Mouse (Mus musculus): ENCODE data around the gene Pdx1. TPM values are rescaled to one million over a fixed set of nuclear protein-coding genes. Genes with fewer than 3 reads are reported as not detected.
A peak's percentile ranks its signal among the peaks of the same experiment; 100 is the strongest.

The Pdx1 gene
- polyA plus RNA-seq, 1 experiment from 2014 or later: not detected

- Histone ChIP-seq H3K36me3 (no peaks in the 10 kb centered on the region), H3K27me3 (ENCODE audit: low read depth, poor library complexity, severe bottlenecking) (peaks cover 100% of the 10 kb centered on the region), H3K4me1 (peaks cover 64% of the 10 kb centered on the region), H3K27ac (peak overlapping the region; percentile 7; the same call in 1 of the 2 replicates), H3K4me3 (peak overlapping the region; percentile 40), H3K9me3 (replicated peaks) (no peaks in the 10 kb centered on the region)
- peak; percentile 67 for DNase-seq (ENCODE audit: low spot score)
- WGBS: under 1% methylated on average over 58 of the region's 58 CpGs
Observed at GRCm38 (mm10) chr5:147305856-147306637, 36.3 kb downstream of the Pdx1 start.

- no peaks in the 10 kb centered on the region for H3K9me3 ChIP-seq (replicated peaks)
- under 1% methylated on average over 63 of the region's 63 CpGs for WGBS
- peak; percentile 71 for DNase-seq (ENCODE audit: low spot score)
- H3K36me3 ChIP-seq: no peaks in the 10 kb centered on the region
- H3K4me3 ChIP-seq: peak within 1 kb of the TSS; percentile 40
- peaks cover 58% of the 10 kb centered on the region for H3K4me1 ChIP-seq
- H3K27me3 ChIP-seq (ENCODE audit: low read depth, poor library complexity, severe bottlenecking): peaks cover 100% of the 10 kb centered on the region
- 0 out of 2 replicates have a peak within 1 kb of the TSS, but pooled peaks have one; percentile 7 for H3K27ac ChIP-seq
Observed at GRCm38 (mm10) chr5:147306638-147307397, 37.1 kb downstream of the Pdx1 start, which contains the start of gene Cdx2. Gene Cdx2 (minus strand): TSS chr5:147307270.

- Histone ChIP-seq H3K36me3 (no peaks in the 10 kb centered on the region), H3K9me3 (replicated peaks) (no peaks in the 10 kb centered on the region), H3K27ac (no peak overlapping the region), H3K4me1 (peaks cover 56% of the 10 kb centered on the region), H3K4me3 (no peak overlapping the region), H3K27me3 (ENCODE audit: low read depth, poor library complexity, severe bottlenecking) (peaks cover 100% of the 10 kb centered on the region)
- 0% methylated on average over 12 of the region's 12 CpGs for WGBS
- peak; percentile 53 for DNase-seq (ENCODE audit: low spot score)
Observed at GRCm38 (mm10) chr5:147307398-147307785, 37.6 kb downstream of the Pdx1 start.

- Histone ChIP-seq H3K9me3 (replicated peaks) (no peaks in the 10 kb centered on the region), H3K27me3 (ENCODE audit: low read depth, poor library complexity, severe bottlenecking) (peaks cover 100% of the 10 kb centered on the region), H3K36me3 (no peaks in the 10 kb centered on the region), H3K4me1 (peaks cover 56% of the 10 kb centered on the region), H3K4me3 (no peak overlapping the region), H3K27ac (no peak overlapping the region)
- WGBS: 12% methylated on average over 9 of the region's 9 CpGs
- no peak for DNase-seq (ENCODE audit: low spot score)
Observed at GRCm38 (mm10) chr5:147308451-147308850, 38.7 kb downstream of the Pdx1 start.

- no peak for DNase-seq (ENCODE audit: low spot score)
- Histone ChIP-seq H3K36me3 (no peaks in the 10 kb centered on the region), H3K4me1 (peaks cover 48% of the 10 kb centered on the region), H3K27ac (no peak overlapping the region), H3K9me3 (replicated peaks) (no peaks in the 10 kb centered on the region), H3K27me3 (ENCODE audit: low read depth, poor library complexity, severe bottlenecking) (peaks cover 100% of the 10 kb centered on the region), H3K4me3 (no peak overlapping the region)
- 0% methylated on average over 2 of the region's 2 CpGs for WGBS
Observed at GRCm38 (mm10) chr5:147309786-147310185, 40.0 kb downstream of the Pdx1 start.

GRCm38 (mm10) chr5:147312830-147313685 is 43.3 kb downstream of the Pdx1 start:
- Histone ChIP-seq H3K4me3 (no peak overlapping the region), H3K27ac (no peak overlapping the region), H3K4me1 (peaks cover 29% of the 10 kb centered on the region), H3K36me3 (no peaks in the 10 kb centered on the region), H3K9me3 (replicated peaks) (no peaks in the 10 kb centered on the region), H3K27me3 (ENCODE audit: low read depth, poor library complexity, severe bottlenecking) (peaks cover 100% of the 10 kb centered on the region)
- WGBS: under 1% methylated on average over 27 of the region's 27 CpGs
- DNase-seq (ENCODE audit: low spot score): peak; percentile 55

GRCm38 (mm10) chr5:147314646-147315431 is 45.1 kb downstream of the Pdx1 start:
- no peak overlapping the region for H3K27ac ChIP-seq
- peak; percentile 64 for DNase-seq (ENCODE audit: low spot score)
- peak overlapping the region; percentile 21; the same call in 1 of the 2 replicates for H3K4me3 ChIP-seq
- H3K27me3 ChIP-seq (ENCODE audit: low read depth, poor library complexity, severe bottlenecking): peaks cover 99% of the 10 kb centered on the region
- H3K4me1 ChIP-seq: peaks cover 18% of the 10 kb centered on the region
- no peaks in the 10 kb centered on the region for H3K9me3 ChIP-seq (replicated peaks)
- WGBS: under 1% methylated on average over 39 of the region's 39 CpGs
- H3K36me3 ChIP-seq: no peaks in the 10 kb centered on the region

GRCm38 (mm10) chr5:147315432-147316075 is 45.8 kb downstream of the Pdx1 start:
- Histone ChIP-seq H3K36me3 (no peaks in the 10 kb centered on the region), H3K4me3 (peak overlapping the region; percentile 21; the same call in 1 of the 2 replicates), H3K27me3 (ENCODE audit: low read depth, poor library complexity, severe bottlenecking) (peaks cover 99% of the 10 kb centered on the region), H3K27ac (no peak overlapping the region), H3K4me1 (peaks cover 15% of the 10 kb centered on the region), H3K9me3 (replicated peaks) (no peaks in the 10 kb centered on the region)
- no peak for DNase-seq (ENCODE audit: low spot score)
- WGBS: under 1% methylated on average over 25 of the region's 25 CpGs

- peak; percentile 29 for DNase-seq (ENCODE audit: low spot score)
- H3K27ac ChIP-seq: no peak overlapping the region
- no peaks in the 10 kb centered on the region for H3K9me3 ChIP-seq (replicated peaks)
- H3K36me3 ChIP-seq: no peaks in the 10 kb centered on the region
- WGBS: 9% methylated on average over 7 of the region's 7 CpGs
- no peak overlapping the region for H3K4me3 ChIP-seq
- peaks cover 99% of the 10 kb centered on the region for H3K27me3 ChIP-seq (ENCODE audit: low read depth, poor library complexity, severe bottlenecking)
- H3K4me1 ChIP-seq: peaks cover 9% of the 10 kb centered on the region
Observed at GRCm38 (mm10) chr5:147317321-147317720, 47.6 kb downstream of the Pdx1 start.

GRCm38 (mm10) chr5:147317991-147318390 is 48.2 kb downstream of the Pdx1 start:
- DNase-seq (ENCODE audit: low spot score): no peak
- H3K9me3 ChIP-seq (replicated peaks): no peaks in the 10 kb centered on the region
- 29% methylated on average over 7 of the region's 7 CpGs for WGBS
- peaks cover 99% of the 10 kb centered on the region for H3K27me3 ChIP-seq (ENCODE audit: low read depth, poor library complexity, severe bottlenecking)
- H3K4me3 ChIP-seq: no peak overlapping the region
- no peak overlapping the region for H3K27ac ChIP-seq
- peaks cover 9% of the 10 kb centered on the region for H3K4me1 ChIP-seq
- H3K36me3 ChIP-seq: no peaks in the 10 kb centered on the region

GRCm38 (mm10) chr5:147319653-147320052 is 49.9 kb downstream of the Pdx1 start:
- Histone ChIP-seq H3K36me3 (no peaks in the 10 kb centered on the region), H3K4me1 (peaks cover 13% of the 10 kb centered on the region), H3K9me3 (replicated peaks) (no peaks in the 10 kb centered on the region), H3K27me3 (ENCODE audit: low read depth, poor library complexity, severe bottlenecking) (peaks cover 91% of the 10 kb centered on the region), H3K4me3 (no peak overlapping the region), H3K27ac (no peak overlapping the region)
- DNase-seq (ENCODE audit: low spot score): no peak

Data from limb, embryonic 10.5 days (tissue).